ENCODE assay signal across 12 mouse cellular contexts in the genomic region with DNA sequence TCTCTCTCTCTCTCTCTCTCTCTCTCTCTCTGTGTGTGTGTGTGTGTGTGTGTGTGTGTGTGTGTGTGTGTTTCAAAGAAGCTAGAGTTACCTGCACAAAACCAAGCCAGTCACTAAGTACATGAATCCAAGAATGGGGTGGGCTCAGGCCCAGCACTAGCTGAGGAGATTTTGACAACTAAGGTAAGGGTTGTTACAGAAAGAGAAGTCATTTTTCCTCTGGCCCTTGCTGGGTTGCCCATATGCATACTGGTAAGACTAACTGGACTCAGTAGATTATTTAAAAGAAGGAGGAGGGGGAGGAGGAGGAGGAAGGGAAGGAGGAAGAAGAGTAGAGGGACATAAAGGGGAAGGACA.
DNase-seq lines count a peak whose midpoint lies in the region; TF ChIP-seq lines count a peak whose summit lies in the region.
"Had no signal": no experiment of that assay in that cellular context is flagged by ENCODE, and none has a peak within 500 bp of the region (broad histone marks: within the 10 kb centered on the region; RNA-seq: fewer than 3 reads in every experiment).

No protein-coding gene starts in this region.

- peaks cover 9% of the 10 kb centered on the region for H3K4me1 ChIP-seq in spleen, adult 2 months (ENCODE audit: control insufficient read depth, insufficient read depth, insufficient read length)
- H3K4me1 ChIP-seq in bone marrow macrophage, adult 2 months (ENCODE audit: control insufficient read depth, insufficient read depth, low read length), result peaks cover 15% of the 10 kb centered on the region
- H3K4me1 ChIP-seq in small intestine, adult 2 months (ENCODE audit: control insufficient read depth, insufficient read depth, insufficient read length, low read length), result peaks cover 8% of the 10 kb centered on the region; the same call in 1 of the 2 replicates
- H3K4me1 ChIP-seq: midbrain, embryonic 15.5 days had no signal

- H3K36me3 ChIP-seq in spleen, adult 2 months (ENCODE audit: control insufficient read depth, insufficient read depth, low read length), result no peaks in the 10 kb centered on the region
- no peaks in the 10 kb centered on the region for H3K36me3 ChIP-seq in small intestine, adult 2 months (ENCODE audit: control insufficient read depth, insufficient read depth, low read length)
- H3K36me3 ChIP-seq: embryonic facial prominence, embryonic 15.5 days; heart, embryonic 12.5 days; hindbrain, embryonic 15.5 days; limb, embryonic 15.5 days; midbrain, embryonic 15.5 days had no signal

- intact Hi-C loops in gastrocnemius, adult 2 months (cut with DNase I), result loop anchor here (2.0 to 10.0 kb wide), 2 partner anchors 185 to 513 kb away; no protein-coding TSS in a partner anchor
- intact Hi-C loops in gastrocnemius, postnatal 36 days (cut with DNase I), result loop anchor here (5.0 kb wide), 1 partner anchor 186 kb away; no protein-coding TSS in a partner anchor
- intact Hi-C loops in left cerebral cortex, postnatal 36 days (cut with DNase I), result loop anchor here (2.0 to 5.0 kb wide), 2 partner anchors 185 to 511 kb away; no protein-coding TSS in a partner anchor

- TF ChIP-seq CTCF in gastrocnemius, adult 2 months (IDR thresholded peaks at IDR 0.05), result no peak
- no peak for TF ChIP-seq CTCF in spleen, adult 2 months (IDR thresholded peaks at IDR 0.05; ENCODE audit: extremely low read depth, insufficient read depth, insufficient read length, insufficient replicate concordance)
- no peak for TF ChIP-seq CTCF in bone marrow macrophage, adult 2 months (IDR thresholded peaks at IDR 0.05; ENCODE audit: low read depth, low read length)
- no peak for TF ChIP-seq CTCF in small intestine, adult 2 months (IDR thresholded peaks at IDR 0.05; ENCODE audit: extremely low read depth, insufficient read length, insufficient replicate concordance, low read depth, low read length)

- TF ChIP-seq POLR2A in spleen, adult 2 months (IDR thresholded peaks at IDR 0.05; ENCODE audit: low read depth, low read length), result no peak
- no peak for TF ChIP-seq POLR2A in bone marrow macrophage, adult 2 months (IDR thresholded peaks at IDR 0.05; ENCODE audit: borderline replicate concordance, low read depth, low read length)
- no peak for TF ChIP-seq POLR2A in small intestine, adult 2 months (IDR thresholded peaks at IDR 0.05; ENCODE audit: low read depth, low read length)

- no peak overlapping the region for H3K4me3 ChIP-seq in gastrocnemius, adult 2 months
- H3K4me3 ChIP-seq in spleen, adult 2 months (ENCODE audit: extremely low read depth, insufficient read depth, insufficient read length), result no peak overlapping the region
- no peak overlapping the region for H3K4me3 ChIP-seq in bone marrow macrophage, adult 2 months (ENCODE audit: insufficient read depth, low read length)
- no peak overlapping the region for H3K4me3 ChIP-seq in small intestine, adult 2 months (ENCODE audit: low read depth, low read length)
- H3K4me3 ChIP-seq: embryonic facial prominence, embryonic 15.5 days; heart, embryonic 12.5 days; hindbrain, embryonic 15.5 days; limb, embryonic 15.5 days; midbrain, embryonic 15.5 days had no signal

- H3K27me3 ChIP-seq in spleen, adult 2 months (ENCODE audit: control insufficient read depth, insufficient read depth, low read length), result no peaks in the 10 kb centered on the region
- no peaks in the 10 kb centered on the region for H3K27me3 ChIP-seq in small intestine, adult 2 months (ENCODE audit: control insufficient read depth, insufficient read depth, low read length)
- H3K27me3 ChIP-seq: embryonic facial prominence, embryonic 15.5 days; heart, embryonic 12.5 days; hindbrain, embryonic 15.5 days; limb, embryonic 15.5 days; midbrain, embryonic 15.5 days had no signal

- DNase-seq in gastrocnemius, adult 2 months, result no peak
- DNase-seq in gastrocnemius, postnatal 36 days, result no peak
- DNase-seq in spleen, adult 2 months (ENCODE audit: low read depth in 1 of 2, low spot score in 2 of 2), result no peak
- no peak for DNase-seq in spleen, adult 12 weeks (ENCODE audit: low spot score)
- no peak for DNase-seq in left cerebral cortex, postnatal 36 days (ENCODE audit: low spot score in 2 of 2)

- peak overlapping the region; percentile 68; the same call in 1 of the 2 replicates for H3K27ac ChIP-seq in gastrocnemius, adult 2 months
- H3K27ac ChIP-seq in spleen, adult 2 months (ENCODE audit: insufficient read depth, low read length), result peak overlapping the region; percentile 16; the same call in 1 of the 2 replicates
- H3K27ac ChIP-seq in bone marrow macrophage, adult 2 months (ENCODE audit: insufficient read depth, low read depth, low read length), result peak overlapping the region; percentile 57
- peak overlapping the region; percentile 53; the same call in 1 of the 2 replicates for H3K27ac ChIP-seq in small intestine, adult 2 months (ENCODE audit: insufficient read depth, low read depth, low read length)
- H3K27ac ChIP-seq: embryonic facial prominence, embryonic 15.5 days; hindbrain, embryonic 15.5 days; limb, embryonic 15.5 days; midbrain, embryonic 15.5 days had no signal

Comparison
In these comparisons a context has a peak if more than half of its experiments do, and no peak if none do; other contexts are left out.
1. H3K27ac ChIP-seq: peak in every context shown above with its lines; median percentile 68 in gastrocnemius, adult 2 months; 57 in bone marrow macrophage, adult 2 months; 53 in small intestine, adult 2 months; 16 in spleen, adult 2 months.